In the genomic region with DNA sequence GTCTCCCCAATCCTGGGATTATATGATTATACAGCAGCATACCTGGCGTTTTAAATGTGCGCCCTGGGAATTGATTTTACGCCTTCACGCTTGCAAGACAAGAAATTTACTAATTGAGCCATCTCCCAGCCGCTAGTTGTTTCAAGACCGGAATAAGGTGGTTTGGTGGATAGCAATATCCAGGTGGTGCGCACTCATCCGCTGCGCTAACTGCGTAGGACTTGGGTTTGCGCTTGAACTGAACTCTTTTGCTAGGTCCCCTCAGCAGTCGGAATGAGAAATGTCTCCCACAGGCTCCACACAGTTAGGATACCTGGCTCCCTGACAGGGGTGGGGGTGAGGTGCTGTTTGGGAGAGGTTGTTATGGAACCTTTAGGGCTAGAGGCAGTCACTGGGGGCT, we compare ENCODE assay signal across 24 mouse cellular contexts.
DNase-seq lines count a peak whose midpoint lies in the region; TF ChIP-seq lines count a peak whose summit lies in the region.
"Had no signal": no experiment of that assay in that cellular context is flagged by ENCODE, and none has a peak within 500 bp of the region (broad histone marks: within the 10 kb centered on the region; RNA-seq: fewer than 3 reads in every experiment).

No protein-coding gene starts in this region.

- 96% methylated on average over 12 of the region's 12 CpGs for WGBS in limb, embryonic 10.5 days

- no peaks in the 10 kb centered on the region for H3K27me3 ChIP-seq in E14TG2a.4 (ENCODE audit: insufficient read depth, low read length)
- H3K27me3 ChIP-seq in limb, embryonic 10.5 days (ENCODE audit: low read depth, poor library complexity, severe bottlenecking): peaks cover 83% of the 10 kb centered on the region
- H3K27me3 ChIP-seq: CH12.LX; embryonic facial prominence, embryonic 15.5 days had no signal

- no peaks in the 10 kb centered on the region for H3K36me3 ChIP-seq in E14TG2a.4 (ENCODE audit: insufficient read depth, low read length)
- H3K36me3 ChIP-seq in limb, embryonic 10.5 days: no peaks in the 10 kb centered on the region
- H3K36me3 ChIP-seq: embryonic facial prominence, embryonic 13.5 days; embryonic facial prominence, embryonic 15.5 days; forebrain, embryonic 10.5 days; forebrain, embryonic 12.5 days; G1E had no signal

- peak; percentile 78 for DNase-seq in ES-CJ7 (ENCODE audit: low read depth, low spot score)
- DNase-seq in R1 (ENCODE audit: low read depth, low spot score): peak; percentile 81
- peak; percentile 27 for DNase-seq in limb, embryonic 10.5 days (ENCODE audit: low spot score)
- DNase-seq in adrenal gland, postnatal 25 days: no peak
- no peak for DNase-seq in layer of hippocampus, postnatal 14 days (ENCODE audit: low spot score in 2 of 2)
- no peak for DNase-seq in frontal cortex, postnatal 10 days (ENCODE audit: low spot score in 2 of 2)
- DNase-seq: adrenal gland, adult 8-10 months; adrenal gland, postnatal 14 days; B cell, adult 2 months; cerebellum, adult 11 months; cerebellum, adult 18-20 months; cerebellum, adult 8-10 months; cerebellum, adult 9-11 months; cerebellum, postnatal 14 days; cerebellum, postnatal 36 days; embryo, embryonic 11 days had no signal

- no peak overlapping the region for H3K27ac ChIP-seq in limb, embryonic 10.5 days
- H3K27ac ChIP-seq: embryonic facial prominence, embryonic 13.5 days; embryonic facial prominence, embryonic 15.5 days; forebrain, embryonic 10.5 days; forebrain, embryonic 12.5 days had no signal

- peaks cover 2% of the 10 kb centered on the region; the same call in 1 of the 2 replicates for H3K9me3 ChIP-seq in E14TG2a.4 (ENCODE audit: low read length)
- no peaks in the 10 kb centered on the region for H3K9me3 ChIP-seq in limb, embryonic 10.5 days (replicated peaks)
- H3K9me3 ChIP-seq: embryonic facial prominence, embryonic 13.5 days; embryonic facial prominence, embryonic 15.5 days; forebrain, embryonic 10.5 days; forebrain, embryonic 12.5 days had no signal

- H3K4me1 ChIP-seq in E14TG2a.4 (replicated peaks; ENCODE audit: low read depth, low read length): peaks cover 88% of the 10 kb centered on the region
- peaks cover 62% of the 10 kb centered on the region for H3K4me1 ChIP-seq in limb, embryonic 10.5 days

- TF ChIP-seq CTCF in E14TG2a.4 (conservative IDR thresholded peaks at IDR 0.05; ENCODE audit: low read length): no peak

- H3K4me3 ChIP-seq in E14TG2a.4 (replicated peaks; ENCODE audit: low read length): peak overlapping the region; percentile 57
- H3K4me3 ChIP-seq in limb, embryonic 10.5 days: no peak overlapping the region
- H3K4me3 ChIP-seq: embryonic facial prominence, embryonic 13.5 days; embryonic facial prominence, embryonic 15.5 days; erythroblast, embryonic 14.5 days; forebrain, embryonic 10.5 days; forebrain, embryonic 12.5 days had no signal

Comparison
In these comparisons a context has a peak if more than half of its experiments do, and no peak if none do; other contexts are left out.
1. DNase-seq: peak in ES-CJ7 (single experiment), R1 (single experiment) and limb, embryonic 10.5 days (single experiment); none in adrenal gland, postnatal 25 days (single experiment), layer of hippocampus, postnatal 14 days (0 of 2) and frontal cortex, postnatal 10 days (0 of 2).